Mouse (Mus musculus) left cerebral cortex, postnatal 25 days (tissue): ENCODE measurements at regions not wholly inside any gene's neighbourhood (a gene's known extent, or its start where the extent isn't known, plus 50 kb on each side); places are given as distances from the start of the nearest gene placed in this dataset.

Experiments
- DNase-seq, 2 experiments: peaks; one replicate each; pipeline ENCODE4 v3.0.0; 2022; ENCODE audit warnings: low spot score in 2 of 2, mixed read lengths in 1 of 2
- intact Hi-C: fragments of 180-260 bp; cut with DNase I; formaldehyde crosslinking; loops from one replicate; pipeline ENCODE4 v1.15.1; 2025

- intact Hi-C loops = loop anchor here (2.0 to 5.0 kb wide), 2 partner anchors 95 to 504 kb away; no protein-coding TSS in a partner anchor
- peak in 1 of 2 experiments; percentile 55 for DNase-seq
Observed at GRCm38 (mm10) chr16:54498270-54498669, 799.5 kb downstream of the Zpld1 start.
